Mouse (Mus musculus) heart, embryonic 13.5 days (tissue): Measurements from ENCODE around the gene Atp2c2. TPM values are rescaled to one million over a fixed set of nuclear protein-coding genes. Genes with fewer than 3 reads are reported as not detected.

Experiments used
- ATAC-seq: fragments of 200-750 bp; cut with Nextera tagmentation; 2 replicates; pipeline ENCODE4 v1.8.0; 2017; ENCODE audit warnings: moderate TSS enrichment; ENCODE audit not compliant: insufficient number of reproducible peaks, low FRiP score, low TSS enrichment; ENCODE audit errors: extremely low read depth
- H3K27ac ChIP-seq: fragments of 300-500 bp; sonication (generic); replicated peaks from 2 replicates; pipeline ENCODE4 v1.5.1; 2015; ENCODE audit warnings: moderate library complexity, mild to moderate bottlenecking, inconsistent platforms
- H3K27me3 ChIP-seq: fragments of 300-500 bp; sonication (generic); replicated peaks from 2 replicates; pipeline ENCODE4 v1.6.1; 2015; ENCODE audit warnings: mild to moderate bottlenecking, inconsistent platforms
- H3K36me3 ChIP-seq: fragments of 300-500 bp; sonication (generic); 2 replicates; pipeline ENCODE4 v1.6.1; 2015; ENCODE audit warnings: mild to moderate bottlenecking, inconsistent platforms
- H3K4me1 ChIP-seq: fragments of 300-500 bp; sonication (generic); 2 replicates; pipeline ENCODE4 v1.6.1; 2015; ENCODE audit warnings: inconsistent platforms
- H3K4me2 ChIP-seq: fragments of 300-500 bp; sonication (generic); 2 replicates; pipeline ENCODE4 v1.6.1; 2015; ENCODE audit warnings: inconsistent platforms, mild to moderate bottlenecking, moderate library complexity
- H3K4me3 ChIP-seq: fragments of 300-500 bp; sonication (generic); 2 replicates; pipeline ENCODE4 v1.5.1; 2015; ENCODE audit warnings: moderate library complexity, mild to moderate bottlenecking, inconsistent platforms
- H3K9ac ChIP-seq: fragments of 300-500 bp; sonication (generic); 2 replicates; pipeline ENCODE4 v1.6.1; 2015; ENCODE audit warnings: inconsistent platforms, mild to moderate bottlenecking, moderate library complexity
- H3K9me3 ChIP-seq: fragments of 300-500 bp; sonication (generic); 2 replicates; pipeline ENCODE4 v1.6.1; 2016; ENCODE audit warnings: inconsistent platforms
- WGBS: fragments of 180-500 bp; shearing (Covaris S2); methylation state at CpG from one replicate; pipeline ENCODE4 v1.1.7; 2015; ENCODE audit warnings: mixed read lengths; 5-methylcytosine and 5-hydroxymethylcytosine counted together
- polyA plus RNA-seq: library from polyadenylated mRNA; unstranded; fragments of >200 nt; fragmentation: Nextera tagmentation; extraction: Ambion mirVana; gene quantifications from 2 replicates; pipeline ENCODE4 v1.2.1, GENCODE M21; 2015

The Atp2c2 gene
- polyA plus RNA-seq, 1 experiment from 2014 or later: 0.29 TPM

- no peak overlapping the region for H3K4me3 ChIP-seq
- no peak overlapping the region for H3K4me2 ChIP-seq
- H3K36me3 ChIP-seq: no peaks in the 10 kb centered on the region
- H3K27me3 ChIP-seq: 0 out of 2 replicates have a peak, but pooled peaks cover 11% of the 10 kb centered on the region
- no peak for ATAC-seq
- no peaks in the 10 kb centered on the region for H3K9me3 ChIP-seq
- H3K9ac ChIP-seq: 0 out of 2 replicates have a peak overlapping the region, but pooled peaks have one; percentile 2
- 44% methylated on average over 13 of the region's 13 CpGs for WGBS
- peaks cover 21% of the 10 kb centered on the region for H3K4me1 ChIP-seq
- H3K27ac ChIP-seq: peak overlapping the region; percentile 28; the same call in 1 of the 2 replicates
These were observed 43.6 kb downstream of the Atp2c2 start for GRCm38 (mm10) chr8:119743291-119744026.

DNA sequence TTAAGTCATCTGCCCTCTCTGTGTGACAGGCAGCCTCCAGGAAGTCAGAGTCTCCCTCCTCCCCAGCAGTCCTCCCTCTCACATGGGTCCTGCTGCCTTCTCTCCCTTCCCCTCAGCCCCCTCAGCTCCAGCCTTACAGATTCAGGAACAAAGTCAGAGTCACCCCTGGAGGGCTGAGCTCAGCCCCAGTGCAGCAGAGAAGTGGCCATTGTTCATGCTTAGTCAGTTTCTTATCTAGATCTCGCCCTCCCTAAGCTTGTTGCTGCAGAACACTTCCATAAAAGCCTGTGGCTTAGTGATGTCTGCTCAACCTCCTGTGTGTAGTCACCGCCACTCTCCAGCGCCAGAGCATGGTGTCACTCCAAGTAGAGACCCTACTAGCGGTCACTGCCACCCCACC lies 44.8 kb downstream of the Atp2c2 start:
- no peak for ATAC-seq
- no peak overlapping the region for H3K4me3 ChIP-seq
- 0 out of 2 replicates have a peak, but pooled peaks cover 11% of the 10 kb centered on the region for H3K27me3 ChIP-seq
- no peak overlapping the region for H3K9ac ChIP-seq
- no peak overlapping the region for H3K27ac ChIP-seq
- H3K9me3 ChIP-seq: no peaks in the 10 kb centered on the region
- WGBS: 49% methylated on average over 4 of the region's 4 CpGs
- H3K4me2 ChIP-seq: no peak overlapping the region
- H3K36me3 ChIP-seq: no peaks in the 10 kb centered on the region
- peaks cover 21% of the 10 kb centered on the region for H3K4me1 ChIP-seq

DNA sequence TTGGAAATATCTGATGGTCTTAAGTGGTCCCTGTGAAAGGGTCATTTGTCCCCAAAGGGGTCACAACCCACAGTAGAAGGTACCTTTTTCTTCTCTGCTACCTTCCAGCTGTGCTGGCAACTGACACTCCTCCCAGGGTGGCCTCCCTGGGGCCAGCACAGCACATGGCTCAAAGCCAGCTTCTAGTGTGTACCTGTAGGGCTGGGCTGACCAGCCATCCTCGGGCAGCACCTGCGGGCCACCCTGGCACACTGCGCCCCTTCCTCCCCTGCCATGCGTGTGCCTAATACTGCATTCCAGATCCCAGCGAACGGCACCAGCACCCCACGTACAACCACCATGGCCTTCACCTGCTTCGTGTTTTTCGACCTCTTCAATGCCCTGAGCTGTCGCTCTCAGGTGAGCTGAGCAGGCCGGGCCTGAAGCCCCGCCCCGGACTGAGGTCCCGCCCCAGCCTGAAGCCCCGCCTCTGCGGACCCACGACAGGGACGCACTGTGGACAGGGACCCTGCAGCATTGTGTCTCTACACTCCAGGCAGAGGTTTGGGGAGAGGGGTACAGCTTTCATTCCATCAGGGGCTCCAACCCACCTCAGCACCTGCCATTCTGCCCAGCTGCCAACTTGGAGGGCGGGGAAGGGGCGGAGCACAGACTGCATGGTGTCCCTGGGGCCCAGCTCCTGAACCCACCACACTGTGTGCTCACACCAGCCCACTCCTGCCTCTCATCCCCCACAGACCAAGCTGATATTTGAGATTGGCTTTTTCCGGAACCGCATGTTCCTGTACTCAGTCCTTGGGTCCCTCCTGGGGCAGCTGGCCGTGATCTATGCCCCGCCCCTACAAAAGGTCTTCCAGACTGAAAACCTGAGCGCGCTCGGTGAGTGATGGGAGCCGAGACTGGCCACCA lies 55.7 kb downstream of the Atp2c2 start:
- Histone ChIP-seq H3K9ac (peak overlapping the region; percentile 60; the same call in 1 of the 2 replicates), H3K36me3 (peaks cover 3% of the 10 kb centered on the region; the same call in 1 of the 2 replicates), H3K4me2 (peak overlapping the region; percentile 62), H3K4me3 (peak overlapping the region; percentile 33), H3K27me3 (peaks cover 4% of the 10 kb centered on the region; the same call in 1 of the 2 replicates), H3K27ac (no peak overlapping the region), H3K4me1 (peaks cover 28% of the 10 kb centered on the region), H3K9me3 (no peaks in the 10 kb centered on the region)
- ATAC-seq: no peak
- 23% methylated on average over 28 of the region's 28 CpGs for WGBS

DNA sequence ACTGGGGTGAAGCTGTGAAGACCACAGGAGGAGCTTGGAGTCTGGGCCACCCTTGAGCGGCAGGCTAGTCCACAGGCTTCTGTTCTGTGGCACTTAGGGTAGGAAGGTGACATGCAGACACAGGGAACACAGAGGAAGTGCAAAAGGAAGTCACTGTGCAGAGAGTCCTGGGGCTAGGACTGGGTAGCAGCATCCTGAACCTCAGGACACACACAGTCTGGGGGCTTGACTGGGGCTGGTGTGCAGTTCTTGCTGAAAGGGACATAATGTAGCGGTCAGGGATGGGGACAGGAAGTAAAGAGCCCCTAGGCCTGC lies 56.3 kb downstream of the Atp2c2 start:
- ATAC-seq: no peak

DNA sequence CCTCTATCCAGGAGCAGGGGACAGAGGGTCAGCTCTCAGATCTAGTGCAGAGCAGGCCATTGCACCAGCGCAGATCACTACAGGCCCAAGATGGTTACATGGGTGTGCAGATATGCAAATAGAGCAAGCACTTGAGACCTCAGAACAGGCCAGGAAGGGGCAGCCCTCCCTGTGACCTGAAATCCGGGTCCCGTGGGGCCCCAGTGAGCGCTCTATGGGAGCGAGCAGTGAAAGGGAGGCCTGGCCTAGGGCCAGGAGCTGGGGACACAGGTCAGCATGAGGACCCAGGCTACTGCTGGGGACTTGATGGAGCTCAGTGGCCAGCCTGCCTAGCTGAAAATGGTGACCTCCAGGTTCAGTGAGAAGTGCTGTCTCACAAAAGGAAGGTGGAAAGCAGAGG lies 56.7 kb downstream of the Atp2c2 start:
- Histone ChIP-seq H3K9ac (no peak overlapping the region), H3K27me3 (peaks cover 4% of the 10 kb centered on the region; the same call in 1 of the 2 replicates), H3K4me2 (no peak overlapping the region), H3K27ac (no peak overlapping the region), H3K4me3 (no peak overlapping the region), H3K36me3 (peaks cover 14% of the 10 kb centered on the region), H3K4me1 (peaks cover 28% of the 10 kb centered on the region), H3K9me3 (no peaks in the 10 kb centered on the region)
- 29% methylated on average over 5 of the region's 5 CpGs for WGBS
- no peak for ATAC-seq

More for the DNA sequence above, 56.3 kb downstream of the Atp2c2 start:
- Histone ChIP-seq H3K4me1 (peaks cover 28% of the 10 kb centered on the region), H3K27me3 (peaks cover 4% of the 10 kb centered on the region; the same call in 1 of the 2 replicates), H3K9ac (no peak overlapping the region), H3K4me3 (peak overlapping the region; percentile 33; the same call in 1 of the 2 replicates), H3K27ac (no peak overlapping the region), H3K9me3 (no peaks in the 10 kb centered on the region), H3K36me3 (peaks cover 9% of the 10 kb centered on the region), H3K4me2 (peak overlapping the region; percentile 62)
- 65% methylated on average over 2 of the region's 2 CpGs for WGBS

GRCm38 (mm10) chr8:119761692-119762091 lies 61.9 kb downstream of the Atp2c2 start:
- Histone ChIP-seq H3K27me3 (no peaks in the 10 kb centered on the region), H3K36me3 (peaks cover 50% of the 10 kb centered on the region), H3K9me3 (no peaks in the 10 kb centered on the region), H3K4me3 (no peak overlapping the region), H3K9ac (no peak overlapping the region), H3K4me1 (peaks cover 10% of the 10 kb centered on the region), H3K4me2 (no peak overlapping the region), H3K27ac (no peak overlapping the region)
- 76% methylated on average over 11 of the region's 11 CpGs for WGBS
- no peak for ATAC-seq

DNA sequence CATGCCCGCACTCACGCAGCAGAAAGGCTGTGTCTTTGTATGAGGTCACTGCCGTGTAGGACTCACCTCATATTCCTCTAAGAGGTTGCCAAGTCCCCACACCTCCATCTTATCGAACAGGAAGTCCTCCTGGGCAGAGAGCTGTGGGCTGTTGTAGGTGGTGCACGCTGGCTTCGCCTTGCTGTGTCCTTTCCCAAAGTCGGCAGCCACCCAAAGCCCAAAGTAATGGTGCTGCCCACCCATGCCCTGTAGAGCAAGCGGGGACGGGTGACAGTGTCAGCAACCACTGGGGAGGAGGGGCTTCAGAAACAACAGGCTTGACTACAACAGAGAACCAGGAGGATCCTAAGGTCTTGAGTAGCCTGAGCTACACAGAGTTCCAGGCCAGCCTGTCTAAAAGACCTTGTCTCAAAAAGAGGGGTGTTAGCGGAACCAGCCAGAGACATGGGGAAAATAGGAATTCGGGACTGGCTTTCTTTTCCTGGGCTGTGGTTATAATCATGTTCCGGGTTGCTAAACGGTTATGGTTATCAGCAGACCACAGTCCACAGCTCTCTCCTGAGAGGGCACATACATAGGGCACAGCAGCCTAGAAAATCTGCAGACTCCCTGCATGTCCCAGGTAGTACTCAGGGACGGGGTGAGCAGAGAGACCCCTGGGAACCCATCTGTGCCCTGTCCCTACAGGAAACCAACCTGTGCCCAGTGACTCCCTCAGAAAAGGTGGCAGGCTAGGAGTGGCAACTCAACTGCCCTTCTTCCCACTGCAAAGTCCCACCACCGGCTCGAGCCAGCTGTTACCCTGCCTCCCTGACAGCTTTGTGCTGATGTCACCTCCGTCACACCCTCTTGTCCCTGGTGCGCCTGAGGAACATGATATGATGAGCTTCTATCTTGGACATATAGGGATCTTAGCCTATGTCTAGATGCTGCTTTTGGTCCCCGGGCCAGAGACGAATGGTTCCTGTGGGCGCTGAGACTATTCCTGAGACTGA lies 62.7 kb downstream of the Atp2c2 start:
- ATAC-seq: no peak
- Histone ChIP-seq H3K9ac (no peak overlapping the region), H3K4me2 (no peak overlapping the region), H3K4me3 (no peak overlapping the region), H3K4me1 (peaks cover 6% of the 10 kb centered on the region; the same call in 1 of the 2 replicates), H3K9me3 (no peaks in the 10 kb centered on the region), H3K36me3 (peaks cover 58% of the 10 kb centered on the region), H3K27ac (no peak overlapping the region), H3K27me3 (no peaks in the 10 kb centered on the region)
- 82% methylated on average over 21 of the region's 21 CpGs for WGBS

DNA sequence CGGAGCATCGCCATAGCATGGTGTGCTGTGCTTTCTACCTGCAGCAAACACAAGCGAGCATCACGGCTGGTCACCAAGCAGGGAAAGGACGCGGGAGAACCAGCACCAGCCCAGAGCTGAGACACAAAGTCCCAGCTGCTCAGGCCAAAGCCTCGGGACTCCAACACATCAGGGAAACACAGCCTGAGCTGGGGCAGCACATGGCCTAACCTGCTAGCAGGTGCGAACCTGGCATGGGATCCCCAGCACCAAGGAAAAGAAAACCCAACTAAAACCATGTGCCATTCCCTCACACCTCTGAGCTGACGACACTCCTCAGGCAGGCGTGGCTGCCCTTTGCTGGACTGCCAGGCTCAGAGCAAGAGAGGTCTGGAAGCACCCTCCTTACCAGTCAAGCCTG lies 65.5 kb downstream of the Atp2c2 start:
- H3K4me2 ChIP-seq: no peak overlapping the region
- peaks cover 73% of the 10 kb centered on the region for H3K36me3 ChIP-seq
- WGBS: 75% methylated on average over 10 of the region's 10 CpGs
- no peak overlapping the region for H3K27ac ChIP-seq
- no peak for ATAC-seq
- H3K27me3 ChIP-seq: no peaks in the 10 kb centered on the region
- no peak overlapping the region for H3K9ac ChIP-seq
- no peak overlapping the region for H3K4me3 ChIP-seq
- no peaks in the 10 kb centered on the region for H3K9me3 ChIP-seq
- peaks cover 6% of the 10 kb centered on the region; the same call in 1 of the 2 replicates for H3K4me1 ChIP-seq

- WGBS: 74% methylated on average over 22 of the region's 22 CpGs
- Histone ChIP-seq H3K27ac (no peak overlapping the region), H3K36me3 (peaks cover 75% of the 10 kb centered on the region), H3K4me1 (peaks cover 6% of the 10 kb centered on the region; the same call in 1 of the 2 replicates), H3K27me3 (no peaks in the 10 kb centered on the region), H3K9ac (no peak overlapping the region), H3K4me2 (no peak overlapping the region), H3K4me3 (no peak overlapping the region), H3K9me3 (no peaks in the 10 kb centered on the region)
- no peak for ATAC-seq
These were observed 66.1 kb downstream of the Atp2c2 start for GRCm38 (mm10) chr8:119765761-119766444.

GRCm38 (mm10) chr8:119776668-119777245 lies 76.9 kb downstream of the Atp2c2 start:
- no peak overlapping the region for H3K27ac ChIP-seq
- H3K36me3 ChIP-seq: peaks cover 14% of the 10 kb centered on the region
- peaks cover 21% of the 10 kb centered on the region for H3K4me1 ChIP-seq
- ATAC-seq: no peak
- peaks cover 7% of the 10 kb centered on the region for H3K27me3 ChIP-seq
- H3K9me3 ChIP-seq: no peaks in the 10 kb centered on the region
- WGBS: 70% methylated on average over 7 of the region's 7 CpGs
- H3K4me2 ChIP-seq: no peak overlapping the region
- H3K9ac ChIP-seq: peak overlapping the region; percentile 42; the same call in 1 of the 2 replicates
- H3K4me3 ChIP-seq: no peak overlapping the region
